Mouse (Mus musculus): ENCODE data around the gene Zmynd11.

DNA sequence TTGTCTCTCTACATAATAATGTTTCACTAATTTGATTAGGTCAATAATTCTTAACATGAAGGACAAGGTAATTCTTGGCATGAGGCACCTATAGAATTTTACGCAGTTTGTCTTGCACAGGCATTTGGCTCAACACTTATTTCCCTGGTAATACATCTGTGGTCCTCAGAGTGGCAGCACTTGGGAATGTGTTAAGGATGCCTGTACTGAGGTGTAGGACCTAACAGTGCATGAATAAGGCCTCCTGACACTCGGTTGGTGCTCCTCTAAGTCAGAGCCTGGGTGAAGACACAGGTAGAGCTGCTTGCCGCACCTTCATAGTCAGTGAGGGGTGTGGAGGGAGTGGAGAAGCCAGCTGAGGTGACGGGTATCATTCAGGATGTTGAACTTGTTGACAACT lies 81.8 kb downstream of the Zmynd11 start:
- no peak for TF ChIP-seq CTCF (IDR thresholded peaks at IDR 0.05; ENCODE audit: control insufficient read depth, insufficient read depth, insufficient replicate concordance, low read depth, low read length)
- no peak for TF ChIP-seq POLR2A (IDR thresholded peaks at IDR 0.05; ENCODE audit: control insufficient read depth, low read depth, low read length)
